Mouse (Mus musculus): ENCODE measurements around the gene Cdk19. TPM values are rescaled to one million over a fixed set of nuclear protein-coding genes. Genes with fewer than 3 reads are reported as not detected.

The Cdk19 gene
- polyA plus RNA-seq, 1 experiment from 2014 or later, result 7.3 TPM

DNA sequence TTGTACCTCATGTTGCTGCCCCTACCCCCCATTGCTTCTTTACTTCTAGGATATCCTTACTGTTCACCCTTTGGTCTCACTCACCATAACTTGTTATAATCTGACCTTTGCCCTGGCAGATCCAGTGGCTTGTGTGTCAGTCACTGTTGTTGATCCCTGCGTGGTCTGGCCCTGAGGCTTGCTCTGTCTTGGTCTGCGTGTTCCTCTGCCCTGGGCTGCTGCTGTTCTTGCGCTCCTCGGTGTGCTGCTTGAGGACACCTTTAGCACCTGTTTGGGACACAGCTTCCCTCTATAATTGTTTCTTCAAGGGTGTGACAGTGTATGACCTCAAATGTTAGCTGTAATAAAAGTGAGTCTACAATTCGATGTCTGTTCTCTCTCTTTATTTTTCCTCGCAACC is 122.0 kb downstream of the Cdk19 start:
- no peak overlapping the region for H3K9ac ChIP-seq (ENCODE audit: low read depth, low read length)
- no peaks in the 10 kb centered on the region for H3K4me1 ChIP-seq (replicated peaks; ENCODE audit: insufficient read depth, low read length)
- no peak for DNase-seq (ENCODE audit: low spot score)
- H3K9me3 ChIP-seq (replicated peaks; ENCODE audit: low read length), result no peaks in the 10 kb centered on the region
- 89% methylated on average over 6 of the region's 6 CpGs for WGBS
- H3K36me3 ChIP-seq (ENCODE audit: insufficient read depth, low read length), result no peaks in the 10 kb centered on the region
- ATAC-seq (replicated peaks; ENCODE audit: low FRiP score, low read depth), result no peak
- no peak overlapping the region for H3K4me2 ChIP-seq (ENCODE audit: low read length)
- no peak overlapping the region for H3K4me3 ChIP-seq (replicated peaks; ENCODE audit: low read depth, low read length)
- H3K27me3 ChIP-seq (ENCODE audit: insufficient read depth, low read length), result no peaks in the 10 kb centered on the region
- H3K27ac ChIP-seq, result no peak overlapping the region
- no peak for TF ChIP-seq CTCF (IDR thresholded peaks at IDR 0.05; ENCODE audit: low read depth)

DNA sequence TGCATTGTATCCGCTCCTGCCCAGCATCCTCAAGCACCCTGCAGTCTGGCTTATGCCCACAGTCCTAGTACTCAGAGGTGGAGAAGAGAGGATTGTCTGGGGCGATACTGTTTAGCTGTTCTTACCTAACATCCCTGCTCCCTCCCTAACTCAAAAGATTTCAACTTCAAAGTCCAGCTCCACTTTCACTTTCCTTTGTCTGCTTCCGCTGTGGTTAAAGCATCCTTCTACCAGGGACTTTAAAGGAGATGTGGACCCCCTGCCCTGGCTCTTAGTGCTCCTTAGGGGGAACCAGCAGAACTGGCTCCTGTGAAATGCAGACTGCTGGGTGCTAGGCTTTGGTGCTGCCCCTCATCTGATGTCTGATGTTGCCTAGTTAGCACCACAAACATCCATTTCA is 122.9 kb downstream of the Cdk19 start:
- Histone ChIP-seq H3K27me3 (ENCODE audit: insufficient read depth, low read length) (no peaks in the 10 kb centered on the region), H3K36me3 (ENCODE audit: insufficient read depth, low read length) (no peaks in the 10 kb centered on the region), H3K4me3 (replicated peaks; ENCODE audit: low read depth, low read length) (no peak overlapping the region), H3K27ac (no peak overlapping the region), H3K4me1 (replicated peaks; ENCODE audit: insufficient read depth, low read length) (no peaks in the 10 kb centered on the region), H3K9me3 (replicated peaks; ENCODE audit: low read length) (no peaks in the 10 kb centered on the region), H3K4me2 (ENCODE audit: low read length) (no peak overlapping the region), H3K9ac (ENCODE audit: low read depth, low read length) (no peak overlapping the region)
- WGBS, result 78% methylated on average over 3 of the region's 3 CpGs
- no peak for TF ChIP-seq CTCF (IDR thresholded peaks at IDR 0.05; ENCODE audit: low read depth)
- ATAC-seq (replicated peaks; ENCODE audit: low FRiP score, low read depth) (no peak), DNase-seq (ENCODE audit: low spot score) (no peak)

DNA sequence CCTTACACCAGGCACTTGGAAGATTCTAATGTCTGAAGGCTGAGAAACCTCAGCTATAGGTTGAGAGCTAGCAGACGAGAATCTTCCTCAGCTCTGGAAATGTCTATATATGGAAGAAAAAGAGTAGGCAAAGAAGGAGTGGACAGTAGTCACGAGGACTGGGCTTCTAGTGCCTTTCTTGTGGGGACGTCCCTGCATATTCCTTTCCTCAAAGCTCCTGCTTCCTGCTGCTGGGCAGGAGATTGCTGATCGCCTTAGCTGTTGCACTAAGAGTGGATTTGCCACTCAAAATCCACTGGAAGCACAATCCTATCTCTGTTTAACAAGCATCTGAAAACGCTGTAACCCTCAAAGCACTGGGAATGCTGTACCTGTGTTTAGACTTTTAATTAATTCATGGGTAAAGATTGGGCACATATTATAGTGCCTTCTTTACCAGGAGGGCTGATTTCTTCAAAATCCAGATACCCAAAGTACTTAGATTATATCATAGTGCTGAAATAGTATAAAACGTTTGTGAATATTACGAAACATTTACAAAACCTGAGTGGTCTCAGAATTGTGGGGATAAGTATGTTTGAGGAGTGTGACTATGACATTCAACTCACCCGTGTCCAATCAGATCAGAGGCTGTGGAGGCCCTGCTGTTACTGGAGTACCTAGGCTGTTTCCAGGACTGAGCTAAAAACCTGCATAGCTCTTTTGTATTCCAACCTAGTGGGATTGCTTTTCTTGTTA is 128.0 kb downstream of the Cdk19 start:
- 81% methylated on average over 8 of the region's 8 CpGs for WGBS
- H3K36me3 ChIP-seq (ENCODE audit: insufficient read depth, low read length), result no peaks in the 10 kb centered on the region
- H3K9me3 ChIP-seq (replicated peaks; ENCODE audit: low read length), result no peaks in the 10 kb centered on the region
- H3K4me2 ChIP-seq (ENCODE audit: low read length), result no peak overlapping the region
- ATAC-seq (replicated peaks; ENCODE audit: low FRiP score, low read depth), result no peak
- no peak overlapping the region for H3K9ac ChIP-seq (ENCODE audit: low read depth, low read length)
- H3K27me3 ChIP-seq (ENCODE audit: insufficient read depth, low read length), result no peaks in the 10 kb centered on the region
- DNase-seq (ENCODE audit: low spot score), result no peak
- no peaks in the 10 kb centered on the region for H3K4me1 ChIP-seq (replicated peaks; ENCODE audit: insufficient read depth, low read length)
- H3K4me3 ChIP-seq (replicated peaks; ENCODE audit: low read depth, low read length), result no peak overlapping the region
- no peak overlapping the region for H3K27ac ChIP-seq
- TF ChIP-seq CTCF (IDR thresholded peaks at IDR 0.05; ENCODE audit: low read depth), result no peak

DNA sequence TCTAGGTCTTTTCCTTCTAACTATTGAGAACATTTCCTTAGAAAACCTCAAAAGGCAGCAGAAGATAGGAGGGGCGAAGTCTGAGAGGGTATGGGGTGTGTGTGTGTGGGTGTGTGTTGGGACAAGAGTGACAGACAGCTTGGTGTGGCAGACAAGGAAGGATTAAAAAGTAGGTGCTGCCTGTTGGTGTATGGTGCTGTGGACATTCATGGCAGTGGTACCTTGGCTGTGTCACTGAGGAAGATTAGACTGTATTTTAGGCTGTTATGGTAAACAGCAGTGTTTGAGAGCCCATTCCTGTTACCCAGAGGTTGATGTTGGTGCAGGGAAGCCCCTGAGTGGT is 128.5 kb downstream of the Cdk19 start:
- no peaks in the 10 kb centered on the region for H3K9me3 ChIP-seq (replicated peaks; ENCODE audit: low read length)
- no peaks in the 10 kb centered on the region for H3K4me1 ChIP-seq (replicated peaks; ENCODE audit: insufficient read depth, low read length)
- no peak for TF ChIP-seq CTCF (IDR thresholded peaks at IDR 0.05; ENCODE audit: low read depth)
- H3K9ac ChIP-seq (ENCODE audit: low read depth, low read length), result no peak overlapping the region
- H3K27me3 ChIP-seq (ENCODE audit: insufficient read depth, low read length), result no peaks in the 10 kb centered on the region
- DNase-seq (ENCODE audit: low spot score) (no peak), ATAC-seq (replicated peaks; ENCODE audit: low FRiP score, low read depth) (no peak)
- WGBS, result 97% methylated on average over 1 of the region's 1 CpGs
- H3K27ac ChIP-seq, result no peak overlapping the region
- H3K36me3 ChIP-seq (ENCODE audit: insufficient read depth, low read length), result no peaks in the 10 kb centered on the region
- H3K4me2 ChIP-seq (ENCODE audit: low read length), result no peak overlapping the region
- H3K4me3 ChIP-seq (replicated peaks; ENCODE audit: low read depth, low read length), result no peak overlapping the region

DNA sequence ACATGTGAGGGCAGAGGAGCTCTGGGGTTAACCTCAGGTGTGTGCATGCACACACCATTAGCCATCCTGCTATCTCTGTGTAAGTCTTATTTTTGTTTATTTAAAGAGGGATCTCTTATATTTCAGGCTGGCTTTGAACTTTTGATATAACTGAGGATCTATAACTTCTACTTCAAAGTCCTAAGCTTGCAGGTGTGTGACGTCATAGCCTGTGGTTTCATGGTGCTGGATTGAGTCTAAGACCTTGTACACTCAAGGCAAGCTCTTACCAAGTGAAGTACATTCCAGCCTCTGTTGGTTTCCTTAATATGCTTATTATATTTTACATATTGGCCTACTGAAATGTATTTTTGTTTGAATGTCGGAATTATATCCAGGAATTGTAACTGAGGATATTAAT is 129.8 kb downstream of the Cdk19 start:
- WGBS, result 80% methylated on average over 2 of the region's 2 CpGs
- TF ChIP-seq CTCF (IDR thresholded peaks at IDR 0.05; ENCODE audit: low read depth), result no peak
- no peaks in the 10 kb centered on the region for H3K27me3 ChIP-seq (ENCODE audit: insufficient read depth, low read length)
- no peak overlapping the region for H3K4me2 ChIP-seq (ENCODE audit: low read length)
- no peaks in the 10 kb centered on the region for H3K4me1 ChIP-seq (replicated peaks; ENCODE audit: insufficient read depth, low read length)
- DNase-seq (ENCODE audit: low spot score), result no peak
- no peak overlapping the region for H3K4me3 ChIP-seq (replicated peaks; ENCODE audit: low read depth, low read length)
- H3K36me3 ChIP-seq (ENCODE audit: insufficient read depth, low read length), result 0 out of 2 replicates have a peak, but pooled peaks cover 5% of the 10 kb centered on the region
- ATAC-seq (replicated peaks; ENCODE audit: low FRiP score, low read depth), result no peak
- no peak overlapping the region for H3K9ac ChIP-seq (ENCODE audit: low read depth, low read length)
- no peaks in the 10 kb centered on the region for H3K9me3 ChIP-seq (replicated peaks; ENCODE audit: low read length)
- H3K27ac ChIP-seq, result no peak overlapping the region

DNA sequence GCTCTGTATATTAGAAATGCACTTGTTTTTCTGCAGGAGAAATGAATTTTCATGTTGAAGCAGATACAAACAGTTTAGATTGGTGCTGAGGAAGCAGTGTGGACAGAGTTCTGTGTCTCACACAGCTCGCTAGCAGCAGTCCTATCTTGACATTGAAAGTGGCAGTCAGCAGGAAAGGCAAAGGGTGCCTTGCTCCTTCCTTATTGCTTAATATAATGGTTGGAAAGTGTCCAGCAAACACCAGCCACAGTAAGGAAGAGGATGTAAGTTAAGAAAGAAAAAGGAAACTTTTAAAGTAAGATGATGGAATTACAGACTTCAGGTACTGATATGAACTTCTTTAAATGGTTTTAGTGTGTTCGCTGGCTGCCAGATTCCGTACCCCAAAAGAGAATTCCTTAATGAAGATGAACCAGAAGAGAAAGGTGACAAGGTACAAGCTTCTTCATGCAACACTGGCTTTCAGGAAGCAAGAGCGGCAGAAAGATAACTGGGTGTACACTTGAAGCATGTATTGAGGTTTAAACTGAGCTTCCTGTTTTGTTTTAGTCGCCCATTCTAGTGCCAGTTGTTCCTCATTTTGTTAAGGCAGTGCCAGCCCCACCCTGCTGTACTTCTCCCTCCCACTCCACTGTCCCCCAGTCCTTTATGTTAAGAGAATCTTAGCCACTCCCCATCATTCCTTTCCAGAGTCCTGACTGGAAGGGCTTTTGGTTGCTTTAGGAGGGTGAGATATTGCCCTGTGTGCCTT is 137.3 kb downstream of the Cdk19 start:
- H3K27me3 ChIP-seq (ENCODE audit: insufficient read depth, low read length), result no peaks in the 10 kb centered on the region
- H3K27ac ChIP-seq, result no peak overlapping the region; the same call in 1 of the 2 replicates
- no peak for TF ChIP-seq CTCF (IDR thresholded peaks at IDR 0.05; ENCODE audit: low read depth)
- 71% methylated on average over 5 of the region's 5 CpGs for WGBS
- no peaks in the 10 kb centered on the region for H3K9me3 ChIP-seq (replicated peaks; ENCODE audit: low read length)
- DNase-seq (ENCODE audit: low spot score) (no peak), ATAC-seq (replicated peaks; ENCODE audit: low FRiP score, low read depth) (no peak)
- no peak overlapping the region for H3K4me2 ChIP-seq (ENCODE audit: low read length)
- H3K36me3 ChIP-seq (ENCODE audit: insufficient read depth, low read length), result 0 out of 2 replicates have a peak, but pooled peaks cover 20% of the 10 kb centered on the region
- H3K9ac ChIP-seq (ENCODE audit: low read depth, low read length), result no peak overlapping the region
- H3K4me3 ChIP-seq (replicated peaks; ENCODE audit: low read depth, low read length), result no peak overlapping the region
- no peaks in the 10 kb centered on the region for H3K4me1 ChIP-seq (replicated peaks; ENCODE audit: insufficient read depth, low read length)

Measured in kidney, postnatal 0 days (tissue).